Mouse (Mus musculus) megakaryocyte, embryonic 14.5 days (primary cell): ENCODE data around the gene Fam171b. TPM values are rescaled to one million over a fixed set of nuclear protein-coding genes. Genes with fewer than 3 reads are reported as not detected.

Source experiments
- H3K27me3 ChIP-seq: replicated peaks from 2 replicates; pipeline ENCODE3; 2012; ENCODE audit warnings: inconsistent platforms
- H3K36me3 ChIP-seq: replicated peaks from 2 replicates; pipeline ENCODE3; 2012; ENCODE audit warnings: low read length, inconsistent platforms, mixed read lengths
- H3K4me1 ChIP-seq: 2 replicates; pipeline ENCODE4 v1.6.1; 2012; ENCODE audit warnings: inconsistent platforms
- H3K4me3 ChIP-seq: replicated peaks from 2 replicates; pipeline ENCODE3; 2012; ENCODE audit warnings: moderate library complexity, mild to moderate bottlenecking, inconsistent platforms
- H3K9me3 ChIP-seq: 2 replicates; pipeline ENCODE4 v1.6.1; 2012; ENCODE audit warnings: inconsistent platforms
- FLI1 ChIP-seq: IDR thresholded peaks from 2 replicates; pipeline ENCODE4 v1.6.1; 2012; ENCODE audit warnings: low read length, inconsistent platforms, mixed read lengths
- GATA1 ChIP-seq: IDR thresholded peaks from 3 replicates; pipeline ENCODE4 v1.6.1; 2012; ENCODE audit warnings: mixed read lengths, low read length, inconsistent platforms, borderline replicate concordance
- polyA plus RNA-seq: library from polyadenylated mRNA; stranded (reverse); fragments of >175 nt; gene quantifications from 2 replicates; pipeline ENCODE4 v1.2.3, GENCODE M21; 2012; ENCODE audit warnings: low replicate concordance; ENCODE audit not compliant: insufficient read depth

Gene Fam171b
- polyA plus RNA-seq, 1 experiment, result not detected

GRCm38 (mm10) chr2:83883850-83884420 is 71.5 kb downstream of the Fam171b start:
- Histone ChIP-seq H3K4me1 (no peaks in the 10 kb centered on the region), H3K27me3 (no peaks in the 10 kb centered on the region), H3K36me3 (no peaks in the 10 kb centered on the region), H3K4me3 (no peak overlapping the region), H3K9me3 (0 out of 2 replicates have a peak, but pooled peaks cover 6% of the 10 kb centered on the region)
- TF ChIP-seq GATA1 (no peak), FLI1 (no peak)

DNA sequence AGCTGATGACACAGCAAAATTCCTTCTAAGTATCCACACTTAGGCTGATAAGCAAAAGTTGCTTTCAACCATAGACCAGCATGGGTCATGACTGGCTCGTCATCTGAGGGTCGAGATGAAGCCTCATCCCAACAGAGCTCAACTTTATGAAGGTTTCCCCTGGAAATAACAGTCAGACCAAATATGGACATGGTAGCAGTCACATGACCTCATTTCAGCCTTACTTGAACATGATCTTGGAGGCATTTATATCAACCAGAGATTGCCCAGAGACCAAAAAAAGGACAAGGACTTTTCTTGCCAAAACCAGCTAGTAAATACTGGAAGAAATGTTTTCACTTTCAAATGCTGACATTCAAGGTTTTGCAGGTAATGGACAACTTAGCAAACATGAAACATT is 81.3 kb downstream of the Fam171b start:
- Histone ChIP-seq H3K4me1 (no peaks in the 10 kb centered on the region), H3K4me3 (no peak overlapping the region), H3K27me3 (no peaks in the 10 kb centered on the region), H3K36me3 (no peaks in the 10 kb centered on the region), H3K9me3 (no peaks in the 10 kb centered on the region)
- TF ChIP-seq GATA1, result no peak
- no peak for TF ChIP-seq FLI1

GRCm38 (mm10) chr2:83901896-83902540 is 89.6 kb downstream of the Fam171b start:
- Histone ChIP-seq H3K36me3 (no peaks in the 10 kb centered on the region), H3K4me3 (no peak overlapping the region), H3K9me3 (no peaks in the 10 kb centered on the region), H3K27me3 (no peaks in the 10 kb centered on the region), H3K4me1 (no peaks in the 10 kb centered on the region)
- TF ChIP-seq FLI1, result no peak
- TF ChIP-seq GATA1, result no peak

- TF ChIP-seq FLI1 (no peak), GATA1 (no peak)
- no peaks in the 10 kb centered on the region for H3K27me3 ChIP-seq
- no peaks in the 10 kb centered on the region for H3K9me3 ChIP-seq
- H3K4me3 ChIP-seq, result no peak overlapping the region
- H3K36me3 ChIP-seq, result no peaks in the 10 kb centered on the region
- H3K4me1 ChIP-seq, result peaks cover 4% of the 10 kb centered on the region
Observed at GRCm38 (mm10) chr2:83929478-83930088, 117.1 kb downstream of the Fam171b start.

Other genes starting within 250 kb of the Fam171b start
- 156 and 355 TPM in 2 replicates for gene Zc3h15, start 168.2 kb upstream of the Fam171b start, polyA plus RNA-seq
- gene Itgav, start 88.2 kb upstream of the Fam171b start, polyA plus RNA-seq, result 7.1 and 10.6 TPM in 2 replicates
- not detected in 2 replicates for gene Zswim2, start 128.6 kb downstream of the Fam171b start, polyA plus RNA-seq
- 0.66 TPM in 1 of 2 replicates, not detected in the other for gene Gm13698, start 143.1 kb downstream of the Fam171b start, polyA plus RNA-seq
- 0.66 TPM in 1 of 2 replicates, not detected in the other for gene Gm13693, start 148.9 kb downstream of the Fam171b start, polyA plus RNA-seq
- gene Gm13695, start 154.7 kb downstream of the Fam171b start, polyA plus RNA-seq, result not detected in 2 replicates
- gene Gm13696, start 160.5 kb downstream of the Fam171b start, polyA plus RNA-seq, result 0.66 TPM in 1 of 2 replicates, not detected in the other
- 0.66 TPM in 1 of 2 replicates, not detected in the other for gene Gm13694, start 166.3 kb downstream of the Fam171b start, polyA plus RNA-seq
- 0.66 TPM in 1 of 2 replicates, not detected in the other for gene Gm13697, start 172.1 kb downstream of the Fam171b start, polyA plus RNA-seq
- 0.66 TPM in 1 of 2 replicates, not detected in the other for gene Gm13691, start 177.9 kb downstream of the Fam171b start, polyA plus RNA-seq